Mouse (Mus musculus) hindbrain, embryonic 16.5 days (tissue): ENCODE measurements around the gene Ttc30b. TPM values are rescaled to one million over a fixed set of nuclear protein-coding genes. Genes with fewer than 3 reads are reported as not detected.
A peak's percentile ranks its signal among the peaks of the same experiment; 100 is the strongest.
"Not testable (repeated sequence)": the region's sequence is repeated elsewhere in the genome, so short reads cannot be mapped to it uniquely, and the experiment has no call there.

Experiments used
- ATAC-seq: fragments of 200-750 bp; cut with Nextera tagmentation; 2 replicates; pipeline ENCODE4 v1.8.0; 2017; ENCODE audit warnings: moderate TSS enrichment, moderate library complexity
- H3K27ac ChIP-seq: fragments of 300-500 bp; sonication (generic); 2 replicates; pipeline ENCODE4 v1.5.1; 2014; ENCODE audit warnings: low read depth, mild to moderate bottlenecking, control low read depth, low read length, moderate library complexity
- H3K27me3 ChIP-seq: fragments of 300-500 bp; sonication (generic); replicated peaks from 2 replicates; pipeline ENCODE4 v1.6.1; 2014; ENCODE audit warnings: low read length; ENCODE audit not compliant: control insufficient read depth, insufficient read depth
- H3K36me3 ChIP-seq: fragments of 300-500 bp; sonication (generic); 2 replicates; pipeline ENCODE4 v1.6.1; 2014; ENCODE audit warnings: mild to moderate bottlenecking, low read length, moderate library complexity, mixed read lengths; ENCODE audit not compliant: control insufficient read depth, insufficient read depth
- H3K4me1 ChIP-seq: fragments of 300-500 bp; sonication (generic); 2 replicates; pipeline ENCODE4 v1.6.1; 2014; ENCODE audit warnings: low read depth, low read length; ENCODE audit not compliant: control insufficient read depth, insufficient read depth
- H3K4me2 ChIP-seq: fragments of 300-500 bp; sonication (generic); 2 replicates; pipeline ENCODE4 v1.6.1; 2014; ENCODE audit warnings: mild to moderate bottlenecking, low read length, control low read depth, moderate library complexity
- H3K4me3 ChIP-seq: fragments of 300-500 bp; sonication (generic); 2 replicates; pipeline ENCODE4 v1.5.1; 2014; ENCODE audit warnings: mild to moderate bottlenecking, low read length, control low read depth, moderate library complexity
- H3K9ac ChIP-seq: fragments of 300-500 bp; sonication (generic); 2 replicates; pipeline ENCODE4 v1.6.1; 2014; ENCODE audit warnings: low read depth, mild to moderate bottlenecking, control low read depth, low read length, moderate library complexity
- H3K9me3 ChIP-seq: fragments of 300-500 bp; sonication (generic); 2 replicates; pipeline ENCODE4 v1.6.1; 2014; ENCODE audit warnings: mild to moderate bottlenecking, low read length, moderate library complexity; ENCODE audit not compliant: control insufficient read depth
- WGBS: fragments of 180-500 bp; shearing (Covaris S2); extraction: QIAGEN DNeasy Blood & Tissue Kit; methylation state at CpG from one replicate; pipeline ENCODE4 v1.1.7; 2014; 5-methylcytosine and 5-hydroxymethylcytosine counted together
- polyA plus RNA-seq: library from polyadenylated mRNA; unstranded; fragments of >200 nt; fragmentation: Nextera tagmentation; extraction: Ambion mirVana; gene quantifications from 2 replicates; pipeline ENCODE4 v1.2.1, GENCODE M21; 2015

Ttc30b gene
- polyA plus RNA-seq, 1 experiment from 2014 or later = 23.0 TPM

DNA sequence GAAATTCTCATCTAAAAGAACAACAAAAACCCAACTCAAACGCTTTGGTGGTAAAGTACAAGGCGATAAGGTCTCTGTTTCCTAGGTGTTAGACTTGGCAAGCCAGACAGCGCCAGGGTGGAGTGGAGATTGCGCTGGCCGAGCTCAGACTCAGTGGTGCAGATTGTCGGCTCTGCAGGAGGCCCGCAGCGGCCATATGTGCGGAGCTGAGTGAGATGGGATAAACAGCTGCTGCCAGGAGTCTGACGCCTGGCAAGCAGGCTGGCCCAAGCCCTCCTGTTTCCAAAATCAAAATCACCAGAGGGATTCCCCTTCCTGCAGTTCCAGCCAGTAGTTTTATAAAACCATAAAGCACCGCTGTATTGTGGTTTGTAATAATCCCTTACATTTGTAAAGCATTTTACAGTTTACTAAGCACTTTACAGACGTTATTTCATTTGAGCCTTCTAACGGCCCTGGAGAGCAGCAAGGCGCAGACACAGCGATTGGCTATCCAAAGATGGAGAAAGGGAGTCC lies 21.5 kb upstream of the Ttc30b start:
- Histone ChIP-seq H3K9ac (peak overlapping the region; percentile 32; the same call in 1 of the 2 replicates), H3K4me3 (no peak overlapping the region), H3K9me3 (no peaks in the 10 kb centered on the region), H3K4me2 (peak overlapping the region; percentile 49), H3K4me1 (peaks cover 21% of the 10 kb centered on the region), H3K36me3 (no peaks in the 10 kb centered on the region), H3K27ac (peak overlapping the region; percentile 57), H3K27me3 (no peaks in the 10 kb centered on the region)
- WGBS = 9% methylated on average over 15 of the region's 15 CpGs
- ATAC-seq = peak; percentile 86

DNA sequence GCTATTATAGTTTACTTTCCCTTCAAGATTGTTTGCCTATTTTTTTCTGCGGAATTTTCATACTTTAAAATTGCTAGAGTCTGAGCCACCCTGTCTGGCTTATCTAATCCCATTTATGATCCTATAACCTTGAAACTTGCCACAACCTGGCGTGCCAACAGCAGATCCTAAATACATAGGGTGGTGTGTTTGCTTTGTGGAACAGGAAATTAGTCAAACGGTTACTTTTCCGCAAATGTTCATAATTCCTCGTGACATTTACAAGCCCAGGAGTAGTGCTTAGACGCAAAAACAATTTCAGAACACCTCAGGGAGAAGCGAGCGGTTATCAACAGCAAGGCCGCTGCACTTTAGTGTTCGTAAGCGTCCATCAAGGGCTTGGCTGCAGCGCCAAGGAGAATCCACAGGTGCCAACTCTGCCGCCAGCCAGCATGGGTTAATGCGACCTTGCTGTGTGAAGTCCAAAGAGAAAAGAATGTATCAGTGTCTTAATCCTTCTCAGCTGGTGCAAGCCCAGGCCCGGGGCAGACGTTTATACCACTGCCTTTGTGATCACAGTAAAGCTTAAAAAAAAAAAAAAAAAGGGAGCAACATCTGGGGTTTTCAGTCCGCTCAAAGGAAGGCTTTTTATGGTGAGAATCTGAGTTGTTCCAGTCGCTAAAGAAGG lies 20.9 kb upstream of the Ttc30b start:
- H3K4me3 ChIP-seq = no peak overlapping the region
- peak; percentile 34; the same call in 1 of the 2 replicates for ATAC-seq
- peak overlapping the region; percentile 57; the same call in 1 of the 2 replicates for H3K27ac ChIP-seq

GRCm38 (mm10) chr2:75955709-75956108 lies 17.3 kb upstream of the Ttc30b start:
- Histone ChIP-seq H3K4me1 (peaks cover 16% of the 10 kb centered on the region), H3K4me2 (no peak overlapping the region), H3K27ac (no peak overlapping the region), H3K4me3 (no peak overlapping the region), H3K36me3 (no peaks in the 10 kb centered on the region), H3K9me3 (no peaks in the 10 kb centered on the region), H3K9ac (no peak overlapping the region), H3K27me3 (no peaks in the 10 kb centered on the region)
- WGBS = 62% methylated on average over 14 of the region's 14 CpGs
- no peak for ATAC-seq

More for the DNA sequence above, 20.9 kb upstream of the Ttc30b start:
- no peak overlapping the region for H3K9ac ChIP-seq
- no peaks in the 10 kb centered on the region for H3K36me3 ChIP-seq
- WGBS = 28% methylated on average over 18 of the region's 18 CpGs
- H3K9me3 ChIP-seq = no peaks in the 10 kb centered on the region
- peak overlapping the region; percentile 49 for H3K4me2 ChIP-seq
- H3K4me1 ChIP-seq = peaks cover 17% of the 10 kb centered on the region
- no peaks in the 10 kb centered on the region for H3K27me3 ChIP-seq

GRCm38 (mm10) chr2:75953320-75953719 lies 14.9 kb upstream of the Ttc30b start:
- WGBS = 90% methylated on average over 5 of the region's 5 CpGs
- no peaks in the 10 kb centered on the region for H3K27me3 ChIP-seq
- H3K4me3 ChIP-seq = no peak overlapping the region
- no peak overlapping the region for H3K4me2 ChIP-seq
- no peak overlapping the region for H3K9ac ChIP-seq
- no peak overlapping the region for H3K27ac ChIP-seq
- no peaks in the 10 kb centered on the region for H3K36me3 ChIP-seq
- no peaks in the 10 kb centered on the region for H3K4me1 ChIP-seq
- no peaks in the 10 kb centered on the region for H3K9me3 ChIP-seq
- no peak for ATAC-seq

DNA sequence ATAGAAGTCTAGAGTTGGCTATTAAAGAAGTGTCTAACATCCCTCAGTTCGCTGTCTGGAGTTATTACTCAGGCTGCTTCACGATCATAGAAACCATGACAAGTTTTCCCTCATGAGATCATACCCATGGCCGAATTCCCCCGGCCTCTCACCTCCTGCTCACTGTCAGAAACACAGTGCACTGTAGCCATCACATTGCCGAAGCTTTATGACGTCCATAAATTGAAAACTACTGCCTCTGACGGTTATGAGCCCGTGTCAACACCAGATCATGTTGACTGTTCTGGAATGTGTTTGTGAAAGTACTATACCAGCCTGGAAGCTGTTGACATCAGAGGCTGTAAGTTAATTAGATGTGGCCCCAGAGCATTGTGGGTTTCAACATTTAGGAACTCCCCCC lies 12.3 kb upstream of the Ttc30b start:
- H3K27ac ChIP-seq = no peak overlapping the region
- H3K9me3 ChIP-seq = no peaks in the 10 kb centered on the region
- no peaks in the 10 kb centered on the region for H3K36me3 ChIP-seq
- no peak overlapping the region for H3K4me2 ChIP-seq
- H3K4me1 ChIP-seq = no peaks in the 10 kb centered on the region
- H3K4me3 ChIP-seq = no peak overlapping the region
- H3K27me3 ChIP-seq = no peaks in the 10 kb centered on the region
- WGBS = 90% methylated on average over 8 of the region's 8 CpGs
- no peak overlapping the region for H3K9ac ChIP-seq
- no peak for ATAC-seq

DNA sequence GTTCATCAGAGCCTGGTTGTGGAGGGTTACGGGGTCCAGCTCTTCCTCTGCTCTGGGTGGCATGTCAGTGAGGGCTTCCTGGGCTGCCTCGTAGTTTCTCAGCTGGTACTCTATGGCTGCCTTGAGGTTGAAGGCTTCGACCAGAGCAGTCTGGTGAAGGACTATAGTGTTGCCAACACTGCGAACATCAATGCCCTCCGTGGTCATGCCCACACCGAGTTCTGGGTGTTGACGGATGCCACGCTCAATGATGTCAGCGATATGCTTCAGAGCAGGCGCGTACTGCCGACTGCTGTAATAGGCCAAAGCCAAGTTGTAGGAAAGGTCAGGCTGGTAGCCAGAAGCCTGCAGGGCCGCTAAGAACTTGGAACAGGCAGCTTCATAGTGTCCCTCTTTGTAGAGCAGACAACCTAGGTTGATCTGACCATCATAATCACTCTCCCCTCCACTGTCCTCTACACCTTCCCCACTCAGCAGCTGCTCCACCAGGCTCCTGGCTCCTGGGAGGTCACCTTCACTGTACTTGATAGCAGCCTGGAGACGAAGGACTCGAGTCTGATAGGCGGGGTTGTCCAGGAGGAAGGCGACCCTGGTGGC lies 767 bp downstream of the Ttc30b start:
- not testable (repeated sequence) for H3K4me1 ChIP-seq, H3K27me3 ChIP-seq, H3K36me3 ChIP-seq, H3K9me3 ChIP-seq, H3K27ac ChIP-seq
- peak overlapping the region; percentile 77 for H3K4me2 ChIP-seq
- H3K4me3 ChIP-seq = peak overlapping the region; percentile 51
- H3K9ac ChIP-seq = peak overlapping the region; percentile 27
- peak; percentile 78; the same call in 1 of the 2 replicates for ATAC-seq
- WGBS = 77% methylated on average over 10 of the region's 17 CpGs

DNA sequence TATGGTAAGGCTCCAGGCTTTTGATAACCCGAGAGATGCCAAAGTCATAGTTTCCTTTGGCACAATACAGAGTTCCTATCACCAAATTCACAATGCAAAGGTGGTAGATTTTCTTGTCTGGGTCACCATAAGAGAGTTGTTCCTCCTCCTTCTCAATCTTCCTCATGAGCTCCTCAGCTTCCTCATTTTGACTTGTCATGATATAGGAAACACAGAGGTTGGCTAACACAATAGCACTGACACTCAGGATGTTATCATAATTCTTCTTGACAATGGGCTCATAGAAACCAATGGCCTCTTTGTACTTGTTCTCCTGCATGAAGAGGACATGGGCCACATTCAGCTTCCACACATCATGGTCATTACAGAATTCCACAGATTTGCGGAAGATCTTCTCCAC lies 1.7 kb downstream of the Ttc30b start:
- ATAC-seq, H3K27me3 ChIP-seq: not testable (repeated sequence)
- WGBS = 82% methylated on average over 2 of the region's 2 CpGs

DNA sequence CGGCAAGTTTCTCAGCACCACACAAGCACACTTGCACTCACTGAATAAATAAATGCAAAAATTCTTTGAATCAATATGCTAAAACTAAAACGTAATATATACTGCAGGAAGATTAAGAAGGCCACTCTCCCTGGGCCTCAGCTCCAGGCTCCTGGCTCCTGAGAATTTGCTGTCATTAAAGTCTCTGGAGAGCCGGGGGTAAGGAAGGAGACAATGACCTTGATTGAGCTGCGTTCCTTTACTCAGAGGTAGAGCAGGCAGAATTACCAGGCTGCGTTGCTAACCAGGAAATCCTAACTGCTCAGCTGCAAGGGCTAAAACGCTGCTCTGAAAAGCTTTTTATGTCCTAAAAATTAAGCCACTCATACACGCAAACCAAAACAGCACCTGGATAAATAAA lies 4.8 kb downstream of the Ttc30b start:
- no peaks in the 10 kb centered on the region for H3K36me3 ChIP-seq
- ATAC-seq = no peak
- H3K4me3 ChIP-seq = no peak overlapping the region
- no peaks in the 10 kb centered on the region for H3K27me3 ChIP-seq
- no peaks in the 10 kb centered on the region for H3K4me1 ChIP-seq
- H3K9ac ChIP-seq = no peak overlapping the region
- no peaks in the 10 kb centered on the region for H3K9me3 ChIP-seq
- H3K4me2 ChIP-seq = no peak overlapping the region
- H3K27ac ChIP-seq = no peak overlapping the region
- 53% methylated on average over 7 of the region's 7 CpGs for WGBS

More for the DNA sequence above, 1.7 kb downstream of the Ttc30b start:
- H3K36me3 ChIP-seq, H3K4me2 ChIP-seq, H3K4me3 ChIP-seq, H3K9me3 ChIP-seq, H3K9ac ChIP-seq, H3K4me1 ChIP-seq, H3K27ac ChIP-seq: not testable (repeated sequence)

DNA sequence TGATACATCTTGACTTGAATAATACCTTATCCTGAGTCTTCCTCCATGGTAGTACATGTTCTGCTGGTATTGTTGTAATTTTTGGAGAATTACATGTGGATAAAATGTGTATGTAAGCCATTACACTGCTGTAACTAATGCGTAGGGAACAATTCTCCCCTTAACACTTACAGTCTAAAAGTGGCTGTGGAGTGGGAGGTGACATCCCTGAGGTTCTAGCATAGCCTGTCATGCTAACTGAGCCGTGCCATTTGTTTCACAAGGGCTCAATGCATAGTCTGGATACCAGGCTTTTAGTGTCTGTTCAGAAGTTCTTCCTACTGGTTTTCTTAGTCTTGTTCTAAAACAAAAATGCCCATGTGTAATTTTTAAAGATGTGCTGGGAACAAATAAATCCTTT lies 7.4 kb downstream of the Ttc30b start:
- no peak overlapping the region for H3K4me3 ChIP-seq
- no peaks in the 10 kb centered on the region for H3K9me3 ChIP-seq
- no peaks in the 10 kb centered on the region for H3K36me3 ChIP-seq
- H3K9ac ChIP-seq = no peak overlapping the region
- H3K27ac ChIP-seq = no peak overlapping the region
- WGBS = 95% methylated on average over 2 of the region's 2 CpGs
- no peak overlapping the region for H3K4me2 ChIP-seq
- no peaks in the 10 kb centered on the region for H3K27me3 ChIP-seq
- no peaks in the 10 kb centered on the region for H3K4me1 ChIP-seq
- ATAC-seq = no peak
